In genomic region chr2:91493981-91494380, GRCm38 (mm10) we compare ENCODE assay signal across 19 mouse cellular contexts. TPM values are rescaled to one million over a fixed set of nuclear protein-coding genes. Genes with fewer than 3 reads are reported as not detected.
DNase-seq lines count a peak whose midpoint lies in the region; ATAC-seq lines count a peak whose summit lies in the region.
"Had no signal": no experiment of that assay in that cellular context is flagged by ENCODE, and none has a peak within 500 bp of the region (broad histone marks: within the 10 kb centered on the region; RNA-seq: fewer than 3 reads in every experiment).

No protein-coding gene starts in this region.

- peak; percentile 31 for DNase-seq in gastrocnemius, postnatal 14 days
- DNase-seq in gastrocnemius, adult 8-10 months (ENCODE audit: low spot score in 2 of 2), result no peak
- DNase-seq in cerebellum, adult 11-12 months, result peak; percentile 93
- peak; percentile 93 for DNase-seq in cerebellum, adult 9-10 months
- DNase-seq in cerebellum, postnatal 25 days, result peak; percentile 83 to 85
- DNase-seq in right cerebral cortex, postnatal 36 days (ENCODE audit: low spot score in 2 of 2), result no peak
- DNase-seq: adrenal gland, adult 2 months; adrenal gland, postnatal 25 days; embryo, embryonic 11 days; gastrocnemius, postnatal 36 days; heart, adult 18-20 months; heart, postnatal 10 days; kidney, adult 11 months had no signal

- intact Hi-C loops in gastrocnemius, postnatal 14 days (cut with DNase I; ENCODE audit: low total_unique reads), result no loop called here

- no peak for ATAC-seq in erythroid progenitor cell, adult 5-6 weeks (replicated peaks; ENCODE audit: low FRiP score, poor library complexity, severe bottlenecking)
- no peak for ATAC-seq in activated CD4-positive, CD25-positive, alpha-beta regulatory T cell, adult 4 months
- ATAC-seq: forebrain, embryonic 15.5 days; hindbrain, postnatal 0 days; Patski had no signal

RNA-seq across cellular contexts. Expression of gene Ckap5, which starts 32.6 kb away (rescaled TPM):
- 10 to 100 TPM; 30.9 to 32.9 TPM for total RNA-seq in gastrocnemius, postnatal 14 days (2021)
- total RNA-seq in gastrocnemius, adult 8-10 months (2022), result 10 to 100 TPM; 27.3 to 38.2 (median 34.4) TPM
- 165 and 210 TPM in 2 replicates for total RNA-seq in erythroid progenitor cell, adult 5-6 weeks (2015; ENCODE audit: low replicate concordance)
- total RNA-seq in erythroid progenitor cell, adult 5-6 weeks (2017; ENCODE audit: low replicate concordance), result 216 and 320 TPM in 2 replicates
- polyA plus RNA-seq in activated CD4-positive, CD25-positive, alpha-beta regulatory T cell, adult 4 months (2017; shearing (Covaris generic)), result 10 to 100 TPM; 52.3 to 52.7 TPM

RNA-seq across cellular contexts. Expression of gene Lrp4, which starts 36.7 kb away (rescaled TPM):
- 10 to 100 TPM; 13.9 to 15.4 TPM for total RNA-seq in gastrocnemius, postnatal 14 days (2021)
- total RNA-seq in gastrocnemius, adult 8-10 months (2022), result 1 to 10 TPM; 6.9 to 9.4 (median 9.2) TPM
- 0.42 and 1.1 TPM in 2 replicates for total RNA-seq in erythroid progenitor cell, adult 5-6 weeks (2015; ENCODE audit: low replicate concordance)
- total RNA-seq in erythroid progenitor cell, adult 5-6 weeks (2017; ENCODE audit: low replicate concordance), result 0.51 and 2.6 TPM in 2 replicates
- under 1 TPM in 1 of 2 experiments, not detected in 1; 0.11 TPM for polyA plus RNA-seq in activated CD4-positive, CD25-positive, alpha-beta regulatory T cell, adult 4 months (2017; shearing (Covaris generic))
- polyA plus RNA-seq: erythroblast, embryonic 14.5 days had no signal

RNA-seq across cellular contexts. Expression of gene 1110051M20Rik, which starts 49.5 kb away (rescaled TPM):
- total RNA-seq in gastrocnemius, postnatal 14 days (2021), result 10 to 100 TPM; 11.3 to 13.2 TPM
- total RNA-seq in gastrocnemius, adult 8-10 months (2022), result 10 to 100 TPM; 15.2 to 21.6 (median 18.8) TPM
- 1.4 and 3.8 TPM in 2 replicates for total RNA-seq in erythroid progenitor cell, adult 5-6 weeks (2015; ENCODE audit: low replicate concordance)
- 1.2 and 4.0 TPM in 2 replicates for total RNA-seq in erythroid progenitor cell, adult 5-6 weeks (2017; ENCODE audit: low replicate concordance)
- polyA plus RNA-seq in activated CD4-positive, CD25-positive, alpha-beta regulatory T cell, adult 4 months (2017; shearing (Covaris generic)), result 10 to 100 TPM; 23.8 to 28.2 TPM

Comparison
In these comparisons a context has a peak if more than half of its experiments do, and no peak if none do; other contexts are left out.
1. DNase-seq: peak in gastrocnemius, postnatal 14 days (single experiment), cerebellum, adult 11-12 months (single experiment), cerebellum, adult 9-10 months (single experiment) and cerebellum, postnatal 25 days (2 of 2); none in gastrocnemius, adult 8-10 months (0 of 2) and right cerebral cortex, postnatal 36 days (0 of 2).
2. RNA of gene Ckap5, which starts 32.6 kb away (total RNA-seq): 165 to 320 TPM in erythroid progenitor cell, adult 5-6 weeks; 27.3 to 38.2 TPM in gastrocnemius, adult 8-10 months and 30.9 to 32.9 TPM in gastrocnemius, postnatal 14 days; every median in the first group is over 4 times any median in the second.